Mouse (Mus musculus) midbrain, embryonic 14.5 days (tissue): Measurements from ENCODE around the gene Gars. TPM values are rescaled to one million over a fixed set of nuclear protein-coding genes. Genes with fewer than 3 reads are reported as not detected.

Experiments
- ATAC-seq: fragments of 200-750 bp; cut with Nextera tagmentation; 2 replicates; pipeline ENCODE4 v1.8.0; 2017; ENCODE audit warnings: moderate number of reproducible peaks, moderate library complexity; ENCODE audit not compliant: low FRiP score, low TSS enrichment
- DNase-seq: peaks from one replicate; pipeline ENCODE4 v3.0.0-alpha.2; 2015
- H3K27ac ChIP-seq: fragments of 300-500 bp; sonication (generic); replicated peaks from 2 replicates; pipeline ENCODE4 v1.5.1; 2014; ENCODE audit warnings: mild to moderate bottlenecking, low read depth, low read length, moderate library complexity
- H3K27me3 ChIP-seq: fragments of 300-500 bp; sonication (generic); 2 replicates; pipeline ENCODE4 v1.6.1; 2014; ENCODE audit warnings: low read length, control low read depth, mixed read lengths; ENCODE audit not compliant: control insufficient read depth, insufficient read depth
- H3K36me3 ChIP-seq: fragments of 300-500 bp; sonication (generic); 2 replicates; pipeline ENCODE4 v1.6.1; 2014; ENCODE audit warnings: low read length, control low read depth; ENCODE audit not compliant: control insufficient read depth, insufficient read depth
- H3K4me1 ChIP-seq: fragments of 300-500 bp; sonication (generic); 2 replicates; pipeline ENCODE4 v1.6.1; 2014; ENCODE audit warnings: mild to moderate bottlenecking, antibody characterized with exemption, low read length, control low read depth; ENCODE audit not compliant: control insufficient read depth, insufficient read depth
- H3K4me2 ChIP-seq: fragments of 300-500 bp; sonication (generic); 2 replicates; pipeline ENCODE4 v1.6.1; 2014; ENCODE audit warnings: mild to moderate bottlenecking, low read length, moderate library complexity
- H3K4me3 ChIP-seq: fragments of 300-500 bp; sonication (generic); replicated peaks from 2 replicates; pipeline ENCODE4 v1.5.1; 2014; ENCODE audit warnings: low read depth, low read length
- H3K9ac ChIP-seq: fragments of 300-500 bp; sonication (generic); replicated peaks from 2 replicates; pipeline ENCODE4 v1.6.1; 2014; ENCODE audit warnings: mild to moderate bottlenecking, low read length, moderate library complexity
- H3K9me3 ChIP-seq: fragments of 300-500 bp; sonication (generic); 2 replicates; pipeline ENCODE4 v1.6.1; 2016; ENCODE audit warnings: low read length, control low read depth, mixed read lengths; ENCODE audit not compliant: control insufficient read depth
- WGBS: fragments of 180-500 bp; shearing (Covaris S2); extraction: QIAGEN DNeasy Blood & Tissue Kit; methylation state at CpG from one replicate; pipeline ENCODE4 v1.1.7; 2014; 5-methylcytosine and 5-hydroxymethylcytosine counted together
- polyA plus RNA-seq: library from polyadenylated mRNA; unstranded; fragments of >200 nt; fragmentation: Nextera tagmentation; extraction: Ambion mirVana; gene quantifications from 2 replicates; pipeline ENCODE4 v1.2.1, GENCODE M21; 2014

Gars gene
- polyA plus RNA-seq, 1 experiment from 2014 or later, result 221 TPM

DNA sequence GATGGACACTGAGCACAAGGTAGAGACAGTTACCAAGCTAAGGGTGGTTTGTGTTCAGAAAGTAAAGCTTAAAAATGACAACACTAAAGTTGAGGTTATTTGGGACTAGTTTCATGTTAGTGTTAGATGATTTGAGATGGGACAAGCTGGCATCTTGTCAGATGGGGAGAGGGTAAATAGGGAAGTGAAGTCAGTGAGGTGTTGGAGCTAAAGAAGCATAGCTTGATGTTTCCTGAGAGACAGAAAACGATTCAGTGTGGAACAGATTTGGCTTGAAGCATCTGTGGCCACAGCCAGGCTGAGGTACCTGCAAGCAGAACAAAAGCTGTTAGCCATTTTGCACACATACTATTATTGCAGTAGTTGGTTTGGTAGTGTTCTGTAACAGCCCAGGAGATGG, 7.5 kb downstream of the Gars start:
- Histone ChIP-seq H3K27me3 (no peaks in the 10 kb centered on the region), H3K9ac (no peak overlapping the region), H3K9me3 (no peaks in the 10 kb centered on the region), H3K4me2 (no peak overlapping the region), H3K4me3 (no peak overlapping the region), H3K27ac (no peak overlapping the region), H3K36me3 (peaks cover 28% of the 10 kb centered on the region), H3K4me1 (0 out of 2 replicates have a peak, but pooled peaks cover 6% of the 10 kb centered on the region)
- no peak for DNase-seq
- WGBS, result 69% methylated on average over 1 of the region's 1 CpGs
- no peak for ATAC-seq

DNA sequence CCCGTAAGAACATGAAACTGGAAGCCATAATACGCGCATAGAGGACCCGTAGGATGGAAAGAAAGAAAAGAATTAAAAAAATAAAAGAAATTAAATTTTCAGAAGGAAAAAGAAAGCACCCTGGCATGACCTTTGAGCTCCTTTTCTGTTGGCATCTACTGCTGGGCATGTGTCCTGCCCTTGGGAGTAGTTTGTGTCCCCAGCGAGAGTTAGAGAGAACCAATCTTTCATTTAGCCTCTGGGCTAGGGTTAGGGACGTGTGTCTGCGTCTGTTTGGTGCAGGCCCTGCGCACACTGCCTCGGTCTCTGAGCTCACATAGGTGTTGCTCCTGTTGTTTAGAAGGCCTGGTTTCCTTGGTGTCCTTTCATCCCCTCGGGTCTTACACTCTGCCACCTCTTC, 11.4 kb downstream of the Gars start:
- no peak overlapping the region for H3K4me3 ChIP-seq
- no peak overlapping the region for H3K27ac ChIP-seq
- peaks cover 62% of the 10 kb centered on the region for H3K36me3 ChIP-seq
- H3K27me3 ChIP-seq, result no peaks in the 10 kb centered on the region
- H3K9ac ChIP-seq, result no peak overlapping the region
- 0 out of 2 replicates have a peak, but pooled peaks cover 4% of the 10 kb centered on the region for H3K4me1 ChIP-seq
- 94% methylated on average over 10 of the region's 10 CpGs for WGBS
- no peak overlapping the region for H3K4me2 ChIP-seq
- no peaks in the 10 kb centered on the region for H3K9me3 ChIP-seq
- ATAC-seq, result no peak
- no peak for DNase-seq

DNA sequence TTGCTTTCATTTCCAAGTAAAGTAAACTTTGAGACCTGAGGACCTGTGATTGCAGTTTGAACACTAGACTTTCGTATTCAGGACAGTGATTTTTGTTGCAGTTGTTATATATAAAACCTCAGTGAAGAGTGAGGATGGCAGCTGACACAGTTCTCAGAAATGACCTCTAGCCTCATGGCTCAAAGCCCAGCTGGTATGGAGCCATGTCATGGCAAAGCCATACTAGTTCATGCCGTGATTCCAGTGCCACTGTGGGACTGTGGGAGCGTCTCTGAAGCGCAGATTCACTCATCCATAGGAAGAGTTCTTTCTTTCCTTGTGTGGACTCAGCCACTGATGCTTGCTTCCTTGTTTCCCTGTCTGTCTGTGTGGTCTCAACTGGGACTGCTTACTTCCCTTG, 16.7 kb downstream of the Gars start:
- no peak overlapping the region for H3K9ac ChIP-seq
- H3K4me2 ChIP-seq, result no peak overlapping the region
- H3K36me3 ChIP-seq, result peaks cover 89% of the 10 kb centered on the region
- no peaks in the 10 kb centered on the region for H3K27me3 ChIP-seq
- no peak for DNase-seq
- ATAC-seq, result no peak
- H3K4me3 ChIP-seq, result no peak overlapping the region
- WGBS, result 94% methylated on average over 4 of the region's 4 CpGs
- no peak overlapping the region for H3K27ac ChIP-seq
- no peaks in the 10 kb centered on the region for H3K4me1 ChIP-seq
- H3K9me3 ChIP-seq, result no peaks in the 10 kb centered on the region

DNA sequence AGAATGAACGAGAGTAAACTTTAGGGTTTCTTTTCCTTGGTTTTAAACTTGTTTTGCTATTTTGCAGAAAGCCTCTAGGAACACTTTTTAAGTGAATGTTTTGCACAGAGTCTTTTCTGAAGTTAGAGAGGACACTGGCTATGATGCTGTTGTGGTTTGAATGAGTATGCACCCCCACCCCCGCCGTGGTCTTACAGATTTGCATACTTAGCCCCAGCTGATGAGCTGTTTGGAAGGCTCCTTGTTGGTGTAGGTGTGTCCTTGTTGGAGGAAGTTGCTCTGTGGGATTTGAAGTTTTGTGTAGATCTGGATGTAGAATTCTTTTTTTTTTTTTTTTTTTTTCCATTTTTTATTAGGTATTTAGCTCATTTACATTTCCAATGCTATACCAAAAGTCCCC, 19.6 kb downstream of the Gars start:
- Histone ChIP-seq H3K36me3 (peaks cover 94% of the 10 kb centered on the region), H3K4me2 (no peak overlapping the region), H3K4me1 (no peaks in the 10 kb centered on the region), H3K9me3 (no peaks in the 10 kb centered on the region), H3K27ac (no peak overlapping the region), H3K27me3 (no peaks in the 10 kb centered on the region), H3K4me3 (no peak overlapping the region), H3K9ac (no peak overlapping the region)
- ATAC-seq (no peak), DNase-seq (no peak)
- WGBS, result 93% methylated on average over 3 of the region's 3 CpGs

DNA sequence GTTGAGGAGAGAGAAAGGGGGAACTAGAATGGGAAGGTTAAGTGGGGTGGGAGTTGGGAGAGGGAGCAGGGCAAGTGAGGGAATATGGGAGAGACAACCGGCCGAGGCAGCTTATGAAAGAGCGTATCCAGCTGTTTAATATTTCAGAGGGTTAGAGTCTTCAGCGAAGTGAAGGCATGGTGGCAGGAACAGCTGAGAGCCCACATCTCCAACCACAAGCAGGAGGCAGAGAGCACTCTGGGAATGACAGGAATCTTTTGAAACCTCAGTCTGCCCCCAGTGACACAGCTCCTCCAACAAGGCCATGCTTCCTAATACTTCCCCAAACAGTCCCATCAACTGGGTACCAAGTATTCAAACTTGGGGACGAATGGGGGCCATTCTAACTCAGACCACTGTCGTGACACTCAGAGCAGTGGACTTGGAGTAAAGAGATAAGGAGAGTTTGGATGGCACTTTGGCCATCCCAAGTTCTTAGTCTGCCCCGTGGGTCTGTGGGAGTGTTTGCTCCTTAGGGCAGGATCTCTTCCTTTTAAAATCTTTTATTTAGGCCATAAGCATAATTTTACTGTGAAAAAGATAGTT, 22.5 kb downstream of the Gars start:
- no peaks in the 10 kb centered on the region for H3K9me3 ChIP-seq
- no peak overlapping the region for H3K27ac ChIP-seq
- ATAC-seq, result no peak
- no peak for DNase-seq
- H3K4me1 ChIP-seq, result no peaks in the 10 kb centered on the region
- peaks cover 96% of the 10 kb centered on the region for H3K36me3 ChIP-seq
- no peak overlapping the region for H3K9ac ChIP-seq
- WGBS, result 94% methylated on average over 7 of the region's 7 CpGs
- no peaks in the 10 kb centered on the region for H3K27me3 ChIP-seq
- H3K4me3 ChIP-seq, result no peak overlapping the region
- no peak overlapping the region for H3K4me2 ChIP-seq

DNA sequence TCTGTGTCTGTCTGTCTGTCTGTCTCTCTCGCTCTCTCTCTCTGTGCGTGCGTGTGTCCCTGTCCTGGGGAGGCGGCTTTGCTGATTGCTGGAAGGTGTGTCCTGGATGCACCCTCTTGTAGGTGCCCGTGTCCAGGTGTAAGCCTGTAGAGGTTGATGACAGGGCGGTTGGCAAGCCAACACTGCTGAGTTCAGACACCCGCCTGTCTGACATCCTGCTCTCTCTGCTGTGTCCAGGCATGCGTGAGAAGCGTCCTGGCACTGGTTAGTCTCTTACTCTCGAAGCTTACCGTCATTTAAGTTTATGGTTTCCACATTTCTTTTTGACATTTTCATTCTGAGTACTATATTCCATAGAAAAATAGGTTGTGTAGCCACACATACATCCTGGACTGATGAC, 23.5 kb downstream of the Gars start:
- H3K4me2 ChIP-seq, result no peak overlapping the region
- WGBS, result 94% methylated on average over 11 of the region's 11 CpGs
- no peak overlapping the region for H3K9ac ChIP-seq
- ATAC-seq (no peak), DNase-seq (no peak)
- peaks cover 96% of the 10 kb centered on the region for H3K36me3 ChIP-seq
- H3K4me1 ChIP-seq, result no peaks in the 10 kb centered on the region
- H3K27ac ChIP-seq, result no peak overlapping the region
- no peaks in the 10 kb centered on the region for H3K9me3 ChIP-seq
- no peak overlapping the region for H3K4me3 ChIP-seq
- H3K27me3 ChIP-seq, result no peaks in the 10 kb centered on the region

DNA sequence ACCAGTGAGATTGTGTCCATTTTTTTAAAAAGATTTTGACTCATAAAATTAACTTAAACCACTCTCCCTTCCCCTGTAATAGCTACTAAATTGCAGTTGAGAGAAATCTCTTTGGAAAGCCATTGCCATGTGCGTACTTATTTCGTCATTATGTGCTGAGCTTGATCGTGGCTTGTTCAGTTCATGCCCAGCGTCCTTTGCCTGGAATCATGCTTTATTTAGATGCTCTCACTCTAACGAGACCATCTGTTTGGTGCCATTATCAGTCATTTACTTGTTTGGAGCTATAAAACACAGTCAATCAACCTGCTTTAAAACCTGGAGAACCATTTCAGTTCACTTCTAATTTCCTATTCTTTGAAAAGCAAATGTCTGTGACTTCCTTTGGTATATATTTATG, 24.4 kb downstream of the Gars start:
- Histone ChIP-seq H3K9me3 (no peaks in the 10 kb centered on the region), H3K4me1 (no peaks in the 10 kb centered on the region), H3K27ac (no peak overlapping the region), H3K9ac (no peak overlapping the region), H3K36me3 (peaks cover 96% of the 10 kb centered on the region), H3K4me3 (no peak overlapping the region), H3K27me3 (no peaks in the 10 kb centered on the region), H3K4me2 (no peak overlapping the region)
- 91% methylated on average over 5 of the region's 5 CpGs for WGBS
- DNase-seq (no peak), ATAC-seq (no peak)

DNA sequence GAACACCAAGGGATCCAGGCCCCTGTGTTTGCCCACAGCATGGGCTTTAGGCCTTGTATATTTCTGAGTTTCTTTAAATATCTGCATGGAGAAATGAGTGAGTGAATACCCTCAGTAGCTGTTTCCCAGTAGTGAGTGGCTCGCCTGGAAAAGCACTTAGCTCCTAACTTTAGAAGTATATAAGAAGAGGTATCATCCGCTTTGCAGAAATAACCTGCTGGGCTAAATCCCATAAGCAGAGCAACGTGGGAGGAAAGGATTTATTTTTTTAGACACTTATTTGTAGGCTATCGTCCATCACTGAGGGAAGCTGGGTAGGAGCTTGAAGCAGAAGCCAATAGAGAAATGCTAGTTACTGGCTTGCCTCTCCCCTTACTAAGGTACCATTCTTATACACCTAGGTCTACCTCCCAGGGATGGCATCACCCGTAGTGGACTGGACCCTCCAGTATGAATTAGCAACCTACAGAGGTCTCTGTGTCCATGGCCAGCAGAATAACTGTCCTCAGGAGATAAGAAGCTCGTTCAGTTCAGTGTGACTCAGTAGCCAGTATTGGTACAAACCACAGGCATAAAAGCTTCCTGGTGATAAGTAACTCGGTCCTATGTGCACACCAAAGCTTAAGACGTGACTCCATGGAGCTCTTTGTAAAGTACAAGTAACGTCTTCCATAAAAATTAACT, 26.1 kb downstream of the Gars start:
- Histone ChIP-seq H3K4me2 (no peak overlapping the region), H3K4me3 (no peak overlapping the region), H3K27ac (no peak overlapping the region), H3K36me3 (peaks cover 98% of the 10 kb centered on the region), H3K4me1 (no peaks in the 10 kb centered on the region), H3K27me3 (no peaks in the 10 kb centered on the region), H3K9ac (no peak overlapping the region), H3K9me3 (no peaks in the 10 kb centered on the region)
- DNase-seq (no peak), ATAC-seq (no peak)
- WGBS, result 96% methylated on average over 9 of the region's 9 CpGs

DNA sequence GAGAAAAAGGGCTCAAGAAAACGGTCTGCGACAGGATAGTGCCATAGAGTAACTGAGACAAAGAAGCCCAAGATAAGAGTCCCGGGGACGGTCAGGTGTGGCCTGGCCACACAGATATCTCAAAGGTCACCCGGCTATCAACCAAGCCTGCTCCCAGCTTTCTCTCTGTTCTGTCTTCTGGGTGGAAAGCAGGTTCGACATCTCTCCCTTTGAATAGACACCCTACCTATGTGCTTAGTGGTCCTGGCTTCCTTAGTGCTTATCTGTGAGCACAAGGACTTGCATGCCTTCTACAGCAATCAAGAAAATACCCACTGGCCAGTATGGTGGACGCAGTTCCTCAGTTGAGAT, 26.6 kb downstream of the Gars start:
- WGBS, result 94% methylated on average over 7 of the region's 7 CpGs
- H3K27me3 ChIP-seq, result no peaks in the 10 kb centered on the region
- no peak for ATAC-seq
- H3K9me3 ChIP-seq, result no peaks in the 10 kb centered on the region
- H3K27ac ChIP-seq, result no peak overlapping the region
- H3K4me1 ChIP-seq, result no peaks in the 10 kb centered on the region
- H3K4me2 ChIP-seq, result no peak overlapping the region
- no peak for DNase-seq
- no peak overlapping the region for H3K9ac ChIP-seq
- no peak overlapping the region for H3K4me3 ChIP-seq
- peaks cover 97% of the 10 kb centered on the region for H3K36me3 ChIP-seq
